Mouse (Mus musculus) gonadal fat pad, adult 2 months (tissue): ENCODE data around the gene Ina. TPM values are rescaled to one million over a fixed set of nuclear protein-coding genes. Genes with fewer than 3 reads are reported as not detected.
"Not testable (repeated sequence)": the region's sequence is repeated elsewhere in the genome, so short reads cannot be mapped to it uniquely, and the experiment has no call there.

ENCODE experiments used
- DNase-seq: peaks from one replicate; pipeline ENCODE4 v3.0.0-alpha.2; 2012; ENCODE audit warnings: low read depth
- polyA plus RNA-seq: library from polyadenylated mRNA; depleted of rRNA; stranded (reverse); fragments of >200 nt; gene quantifications from 2 replicates; pipeline ENCODE4 v1.2.3, GENCODE M21; 2012

The Ina gene
- polyA plus RNA-seq, 1 experiment, result 1.1 TPM

GRCm38 (mm10) chr19:46984726-46985622 lies 29.5 kb upstream of the Ina start:
- DNase-seq, result no peak

GRCm38 (mm10) chr19:46987646-46988045 lies 26.9 kb upstream of the Ina start:
- no peak for DNase-seq

DNA sequence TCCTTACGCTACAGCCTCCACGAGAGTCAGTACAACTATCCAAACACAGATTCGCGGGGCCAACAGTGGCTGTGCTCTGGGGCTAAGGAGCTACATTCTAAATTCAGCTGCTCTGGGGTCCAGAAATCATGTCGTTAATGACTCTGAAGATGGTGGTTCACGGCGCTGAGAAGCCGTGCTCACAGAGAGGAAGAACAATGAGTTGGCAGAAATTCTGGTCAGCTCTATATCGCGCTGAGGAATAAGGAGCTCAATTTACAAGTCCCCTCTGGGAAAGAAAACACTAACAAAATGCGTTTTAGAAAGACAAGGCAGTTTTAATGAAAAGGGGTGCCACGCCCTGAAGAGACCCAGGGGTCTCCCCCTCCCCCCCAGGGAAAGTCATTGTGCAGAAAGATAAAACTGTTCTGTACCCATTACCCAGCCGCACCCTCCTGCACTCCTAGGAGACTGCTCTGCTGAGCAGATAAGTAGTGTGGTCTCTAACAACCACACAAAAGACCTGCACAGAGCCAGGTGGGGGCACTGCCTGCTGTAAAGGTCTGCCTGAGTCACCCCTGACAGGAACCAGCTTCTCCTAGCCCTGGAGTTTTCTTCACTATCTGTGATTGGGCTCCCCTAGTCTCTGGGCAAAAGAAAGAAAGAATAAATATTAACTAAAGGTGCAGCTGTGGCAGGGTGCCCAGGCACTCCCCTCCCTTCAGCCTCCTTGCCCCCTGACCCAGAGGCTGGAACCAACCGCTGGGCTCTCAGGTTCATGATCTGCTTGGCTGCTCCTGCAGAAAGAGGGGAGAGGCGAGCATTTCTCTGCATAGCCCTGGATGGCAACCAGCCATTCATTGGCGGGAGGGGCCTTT lies 26.0 kb upstream of the Ina start:
- DNase-seq, result no peak

DNA sequence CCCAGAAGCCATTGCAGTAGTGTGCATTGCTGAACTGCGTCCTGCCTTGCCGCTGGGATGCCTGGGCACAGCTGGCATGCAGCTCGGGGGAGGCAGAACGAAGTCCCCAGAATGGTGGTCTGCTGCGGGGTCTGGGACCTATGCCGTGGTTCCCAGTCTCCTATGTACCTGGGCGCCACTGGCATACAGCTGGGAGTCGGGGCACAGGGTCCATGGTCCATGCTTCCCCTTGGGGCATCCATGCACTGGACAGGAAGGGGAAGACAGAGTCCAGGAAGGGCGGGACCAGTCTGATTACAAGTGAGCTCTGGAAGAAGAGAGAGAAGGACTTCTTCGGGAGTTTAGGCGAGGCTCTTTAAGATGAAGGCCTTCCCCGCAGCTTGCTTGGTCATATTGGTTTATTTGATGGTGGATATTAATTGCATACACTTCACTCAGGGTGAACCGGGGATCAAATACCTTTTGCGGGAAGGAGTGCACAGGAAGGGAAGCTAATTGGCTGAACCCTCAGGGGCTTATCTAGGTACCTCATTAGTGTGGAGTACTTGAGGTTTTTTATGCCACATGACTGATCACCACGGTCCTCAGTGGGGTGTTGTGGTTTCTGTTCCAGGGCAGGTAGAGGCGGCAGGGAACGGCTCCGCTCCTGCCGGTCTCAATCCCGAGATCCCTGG lies 24.9 kb upstream of the Ina start:
- DNase-seq, result no peak

DNA sequence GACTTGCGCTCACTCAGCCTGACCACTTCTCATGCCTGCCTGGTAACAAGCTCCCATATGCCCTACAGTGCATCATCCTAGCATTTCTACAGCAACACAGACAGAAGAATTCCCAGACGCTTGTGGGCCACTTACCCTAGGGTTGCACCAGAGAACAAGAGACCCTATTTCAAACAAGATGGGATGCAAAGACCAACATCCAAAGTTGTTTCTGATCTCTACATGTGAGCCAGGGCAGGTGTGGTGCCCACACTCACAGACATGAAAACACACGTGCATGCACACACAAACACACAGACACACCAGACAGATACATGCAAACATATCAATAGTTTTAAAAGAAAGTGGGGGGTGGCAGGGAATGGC lies 24.4 kb upstream of the Ina start:
- no peak for DNase-seq

- not testable (repeated sequence) for DNase-seq
These were observed 23.9 kb upstream of the Ina start for GRCm38 (mm10) chr19:46990625-46991024.

DNA sequence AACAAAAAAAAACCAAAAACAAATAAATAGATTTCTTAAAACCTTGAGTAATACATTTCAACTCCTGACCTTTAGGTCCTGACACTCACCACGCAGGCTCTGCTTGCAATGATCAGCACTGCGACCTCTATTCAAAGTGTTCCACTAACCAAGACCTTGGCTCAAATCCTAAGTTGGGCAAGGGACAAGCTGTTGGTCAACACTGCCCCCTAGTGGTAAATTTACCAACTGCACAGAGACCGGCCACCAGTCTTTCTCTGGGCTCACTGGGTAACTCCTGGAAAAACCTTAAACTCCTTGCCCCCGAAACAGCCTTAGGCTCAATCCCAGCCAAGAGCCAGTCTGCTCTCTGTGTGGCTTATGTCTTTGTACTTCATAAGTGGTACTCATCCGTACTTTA lies 23.4 kb upstream of the Ina start:
- DNase-seq, result no peak

- DNase-seq, result not testable (repeated sequence)
These were observed 22.2 kb upstream of the Ina start for GRCm38 (mm10) chr19:46992329-46992728.

- DNase-seq, result no peak
These were observed 18.4 kb upstream of the Ina start for GRCm38 (mm10) chr19:46996095-46996494.

GRCm38 (mm10) chr19:46998168-46998870 lies 16.2 kb upstream of the Ina start:
- no peak for DNase-seq

DNA sequence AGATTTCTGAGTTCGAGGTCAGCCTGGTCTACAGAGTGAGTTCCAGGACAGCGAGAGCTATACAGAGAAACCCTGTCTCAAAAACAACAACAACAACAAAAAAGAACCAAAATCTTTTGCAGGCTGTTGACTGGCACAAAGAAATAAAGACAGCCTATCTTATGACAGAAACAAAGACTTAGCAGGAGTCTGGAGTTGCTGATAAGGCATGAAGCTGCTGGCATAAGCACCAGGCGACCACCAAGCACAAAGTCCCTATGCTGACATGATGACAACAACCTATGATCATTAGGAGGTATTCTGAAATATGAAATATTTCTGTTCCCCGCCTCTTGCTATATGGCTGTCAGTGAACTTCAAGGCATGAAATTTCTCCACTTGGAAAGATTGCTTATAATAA lies 15.5 kb upstream of the Ina start:
- no peak for DNase-seq

- no peak for DNase-seq
These were observed 14.7 kb upstream of the Ina start for GRCm38 (mm10) chr19:46999753-47000152.

DNA sequence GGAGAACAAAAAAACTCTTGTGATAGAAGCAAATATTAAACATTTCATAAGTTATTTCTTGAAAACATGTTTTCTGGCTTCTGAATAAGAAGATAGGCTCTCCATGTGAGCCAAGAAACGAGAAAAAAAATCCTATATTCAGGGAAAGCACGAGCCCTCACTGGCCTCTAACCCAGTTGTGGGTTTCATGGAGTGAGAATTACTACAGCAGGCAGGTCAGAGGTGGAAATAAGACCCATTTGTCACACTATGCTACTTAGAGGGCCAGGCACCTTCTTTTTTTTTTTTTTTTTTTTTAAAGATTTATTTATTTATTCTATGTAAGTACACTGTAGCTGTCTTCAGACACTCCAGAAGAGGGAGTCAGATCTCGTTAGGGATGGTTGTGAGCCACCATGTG lies 14.1 kb upstream of the Ina start:
- DNase-seq, result not testable (repeated sequence)

DNA sequence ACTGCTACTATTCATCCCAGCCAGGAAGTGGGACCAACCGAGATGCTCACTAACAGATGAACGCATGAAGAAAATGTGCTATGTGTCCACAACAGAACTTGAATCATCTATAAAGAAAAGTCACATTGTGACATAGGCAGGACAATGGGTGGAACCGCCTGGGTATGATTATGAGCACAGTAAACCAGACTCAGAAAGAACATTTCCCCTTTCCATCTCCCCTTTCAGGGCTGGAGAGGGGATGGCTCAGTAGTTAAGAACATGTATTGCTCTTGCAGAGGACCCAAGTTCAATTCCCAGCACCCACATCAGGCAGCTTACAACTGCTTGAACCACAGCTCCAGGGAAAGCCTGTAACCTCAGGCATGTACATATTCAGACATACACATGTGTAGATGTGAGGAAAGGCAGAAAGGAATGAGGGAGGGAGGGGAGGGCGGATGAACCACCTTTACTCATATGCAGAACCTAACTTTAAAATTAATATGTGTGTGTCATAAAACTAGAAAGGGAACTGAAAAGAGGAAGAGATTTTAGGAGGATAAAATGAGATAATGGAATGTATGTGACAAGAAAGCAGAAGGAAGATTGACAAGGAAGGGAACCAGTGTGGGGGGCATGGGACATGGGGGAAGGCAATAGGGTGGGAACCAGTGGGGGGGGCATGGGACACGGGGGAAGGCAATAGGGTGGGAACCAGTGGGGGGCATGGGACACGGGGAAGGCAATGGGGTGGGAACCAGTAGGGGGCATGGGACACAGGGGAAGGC lies 10.6 kb upstream of the Ina start:
- no peak for DNase-seq

GRCm38 (mm10) chr19:47005873-47006272 lies 8.6 kb upstream of the Ina start:
- DNase-seq, result no peak

DNA sequence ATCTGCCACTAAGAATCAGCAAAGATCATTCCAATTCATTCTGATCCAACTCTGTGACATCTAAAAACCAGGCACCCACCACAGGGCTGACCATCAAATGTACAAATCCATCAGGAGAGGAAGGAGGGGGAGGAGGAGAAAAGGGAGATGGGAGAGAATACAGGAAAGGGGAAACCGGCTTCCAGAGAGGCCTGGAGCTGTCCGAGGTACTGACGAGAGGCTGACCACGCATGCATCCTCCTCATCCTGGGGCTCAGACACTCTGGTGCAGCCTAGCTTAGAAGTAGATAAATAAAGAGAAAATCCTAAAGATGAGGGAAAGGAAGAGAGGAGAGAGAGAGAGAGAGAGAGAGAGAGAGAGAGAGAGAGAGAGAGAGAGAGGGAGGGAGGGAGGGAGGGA lies 8.2 kb upstream of the Ina start:
- DNase-seq, result no peak

GRCm38 (mm10) chr19:47009420-47009819 lies 5.1 kb upstream of the Ina start:
- no peak for DNase-seq

DNA sequence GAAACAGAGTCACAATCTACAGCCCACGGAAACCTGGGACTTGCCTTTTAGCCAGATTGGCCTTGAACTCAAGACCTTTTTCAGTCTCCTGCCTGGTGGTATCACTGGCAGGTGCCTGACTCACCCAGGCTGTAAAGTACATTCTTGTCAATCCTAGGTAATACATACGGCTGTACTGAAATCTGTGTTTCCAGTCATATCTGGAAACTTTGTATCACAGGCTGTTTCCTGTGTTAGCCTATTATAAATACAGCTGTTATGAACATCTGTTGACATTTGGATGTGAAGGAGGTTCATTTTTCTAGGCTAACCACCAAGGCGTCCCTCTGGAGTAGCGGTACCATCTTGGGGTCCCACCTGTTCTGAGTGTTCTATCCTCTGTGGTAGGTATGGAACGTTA lies 4.6 kb upstream of the Ina start:
- no peak for DNase-seq

DNA sequence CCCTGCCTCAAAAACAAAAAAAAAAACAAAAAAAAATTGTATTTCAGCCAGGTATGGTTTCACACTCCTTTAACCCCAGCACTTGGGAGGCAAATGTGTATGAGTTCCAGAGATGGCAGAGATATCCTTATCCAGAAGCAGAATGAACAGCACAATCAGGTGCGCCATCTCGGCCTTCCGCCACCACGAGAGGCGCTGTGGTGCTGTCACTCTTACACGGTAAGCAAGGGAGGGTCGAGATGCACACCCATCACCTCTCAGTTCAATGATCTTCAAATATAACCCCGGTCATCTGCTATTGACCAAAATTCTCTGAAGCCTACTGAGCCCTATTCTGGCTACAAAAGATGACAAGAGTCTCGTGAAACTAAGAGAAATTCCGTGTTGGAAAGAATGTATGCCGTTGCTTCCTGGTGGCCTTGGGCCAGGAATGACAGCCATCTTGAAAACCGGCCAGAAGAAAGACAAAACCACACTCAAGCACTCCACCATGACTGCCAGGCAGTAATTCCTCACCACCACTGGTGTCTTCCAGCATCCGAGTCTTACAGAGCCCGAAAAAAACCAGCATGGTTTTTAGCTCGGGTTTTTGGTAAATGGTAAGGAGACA lies 1.9 kb upstream of the Ina start:
- no peak for DNase-seq

DNA sequence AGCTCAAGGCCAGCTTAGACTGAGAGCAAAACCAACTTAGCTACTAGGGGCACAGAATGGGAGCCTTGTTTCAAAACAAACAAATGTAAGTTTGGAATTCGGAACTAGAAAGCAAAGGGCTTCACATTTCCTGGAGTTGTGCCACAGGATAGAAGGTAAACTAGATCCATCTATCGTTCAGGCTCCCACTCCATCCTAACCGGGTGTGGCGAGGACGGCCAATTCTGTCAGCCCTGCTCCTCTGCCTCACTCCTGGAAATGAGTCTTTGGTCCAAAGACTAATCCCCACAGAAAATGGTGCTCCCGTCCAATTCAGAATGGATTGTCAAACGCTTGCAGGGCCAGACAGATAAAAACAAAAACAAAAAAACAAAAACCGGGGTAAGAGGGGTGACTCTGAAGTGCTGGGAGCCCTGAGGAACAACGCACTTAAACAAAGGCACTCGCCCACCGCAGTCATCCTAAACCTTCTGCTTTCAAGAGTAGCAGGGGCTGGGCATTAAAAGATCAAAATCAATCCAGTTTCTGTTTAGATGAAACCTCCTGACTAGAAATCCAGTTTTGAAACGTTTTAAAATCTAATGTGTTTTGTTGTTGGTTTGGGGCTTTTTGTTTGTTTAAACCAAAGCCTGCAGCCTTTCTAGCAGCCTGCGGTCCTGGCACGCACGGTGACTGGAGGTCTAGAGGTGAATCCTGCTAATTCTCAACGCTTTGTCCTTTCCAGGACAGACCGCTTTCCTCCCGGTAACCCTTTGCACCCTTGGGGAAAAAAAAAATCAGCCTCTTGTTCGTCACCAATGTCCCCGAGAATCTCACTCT lies 949 bp upstream of the Ina start:
- no peak for DNase-seq
